Comparison of ENCODE assay signal across 8 mouse cellular contexts in genomic region chr4:137277600-137278143, GRCm38 (mm10). TPM values are rescaled to one million over a fixed set of nuclear protein-coding genes. Genes with fewer than 3 reads are reported as not detected.
DNase-seq lines count a peak whose midpoint lies in the region; ATAC-seq and TF ChIP-seq lines count a peak whose summit lies in the region.

No protein-coding gene starts in this region.

- peaks cover 4% of the 10 kb centered on the region; the same call in 1 of the 2 replicates for H3K27me3 ChIP-seq in thymus, adult 2 months (ENCODE audit: control insufficient read depth, insufficient read depth, low read length)
- peaks cover 94% of the 10 kb centered on the region for H3K27me3 ChIP-seq in liver, embryonic 12.5 days (replicated peaks)

- ATAC-seq in liver, embryonic 12.5 days: no peak

- no peak for TF ChIP-seq CTCF in thymus, adult 2 months (IDR thresholded peaks at IDR 0.05; ENCODE audit: borderline replicate concordance, control insufficient read depth, extremely low read depth, insufficient read depth, low read length, poor library complexity)

- no peak overlapping the region for H3K9ac ChIP-seq in liver, embryonic 12.5 days

- no peaks in the 10 kb centered on the region for H3K36me3 ChIP-seq in thymus, adult 2 months (ENCODE audit: control insufficient read depth, insufficient read depth, low read length)
- H3K36me3 ChIP-seq in liver, embryonic 12.5 days: no peaks in the 10 kb centered on the region

- H3K4me2 ChIP-seq in liver, embryonic 12.5 days: peak overlapping the region; percentile 64

- DNase-seq in gastrocnemius, postnatal 10 days: peak; percentile 28
- no peak for DNase-seq in gastrocnemius, adult 8-10 months (ENCODE audit: low spot score in 2 of 2)
- DNase-seq in thymus, adult 2 months: no peak
- DNase-seq in thymus, postnatal 4 days: no peak
- peak; percentile 18 for DNase-seq in yolk sac, embryonic 10.5 days (ENCODE audit: low spot score)
- DNase-seq in layer of hippocampus, postnatal 25 days (ENCODE audit: extremely low spot score in 1 of 2, low spot score in 1 of 2): no peak
- DNase-seq in testis, postnatal 10 days (ENCODE audit: low spot score): no peak

- peak overlapping the region; percentile 15; the same call in 1 of the 2 replicates for H3K4me3 ChIP-seq in thymus, adult 2 months (ENCODE audit: control insufficient read depth, insufficient read depth, low read length)
- H3K4me3 ChIP-seq in liver, embryonic 12.5 days: peak overlapping the region; percentile 45

- no peaks in the 10 kb centered on the region for H3K4me1 ChIP-seq in thymus, adult 2 months (replicated peaks; ENCODE audit: control insufficient read depth, insufficient read depth, low read length)
- H3K4me1 ChIP-seq in liver, embryonic 12.5 days: peaks cover 9% of the 10 kb centered on the region

- TF ChIP-seq POLR2A in thymus, adult 2 months (IDR thresholded peaks at IDR 0.05; ENCODE audit: control insufficient read depth, extremely low read depth, insufficient read depth, low read length, poor library complexity): no peak

- H3K27ac ChIP-seq in thymus, adult 2 months (ENCODE audit: control insufficient read depth, insufficient read depth, low read length): no peak overlapping the region
- no peak overlapping the region for H3K27ac ChIP-seq in liver, embryonic 12.5 days

- no peaks in the 10 kb centered on the region for H3K9me3 ChIP-seq in liver, embryonic 12.5 days (replicated peaks)

- 3% methylated on average over 71 of the region's 71 CpGs for WGBS in thymus, adult 2 months
- 1% methylated on average over 70 of the region's 71 CpGs for WGBS in liver, embryonic 12.5 days (ENCODE audit: insufficient replicate concordance)

RNA-seq across cellular contexts. Expression of gene Wnt4, which starts 0.4 kb away (rescaled TPM):
- total RNA-seq in gastrocnemius, postnatal 10 days (2021): 10 to 100 TPM; 15.9 to 17.2 TPM
- 10 to 100 TPM; 12.3 to 17.7 (median 14.3) TPM for total RNA-seq in gastrocnemius, adult 8-10 months (2022)
- polyA plus RNA-seq in thymus, adult 2 months (2012; rRNA removed): 8.4 and 9.1 TPM in 2 replicates
- polyA plus RNA-seq in liver, embryonic 12.5 days (2016; fragmentation: Nextera tagmentation; extraction: Ambion mirVana): 0.58 and 1.0 TPM in 2 replicates
- total RNA-seq in layer of hippocampus, postnatal 25 days (2021): 1 to 10 TPM; 6.8 to 7.2 TPM

Comparison
In these comparisons a context has a peak if more than half of its experiments do, and no peak if none do; other contexts are left out.
1. DNase-seq: peak in gastrocnemius, postnatal 10 days (single experiment) and yolk sac, embryonic 10.5 days (single experiment); none in gastrocnemius, adult 8-10 months (0 of 2), thymus, adult 2 months (single experiment), thymus, postnatal 4 days (single experiment), layer of hippocampus, postnatal 25 days (0 of 2) and testis, postnatal 10 days (single experiment).